Mouse (Mus musculus) MEL (cell line): Measurements from ENCODE around the gene Gm6793. TPM values are rescaled to one million over a fixed set of nuclear protein-coding genes. Genes with fewer than 3 reads are reported as not detected.

Experiments used
- DNase-seq: peaks from one replicate; pipeline ENCODE4 v3.0.0; 2011; ENCODE audit warnings: low read depth, low spot score
- H3K27ac ChIP-seq: 2 replicates; pipeline ENCODE4 v1.5.1; 2012; ENCODE audit warnings: low read depth, mild to moderate bottlenecking, control low read depth, low read length, moderate library complexity; ENCODE audit not compliant: control insufficient read depth
- H3K27me3 ChIP-seq, 2 experiments: fragments of 150-350 bp in 1 of 2; sonication (generic) in 1 of 2; 2 replicates each; pipeline ENCODE4 v1.6.1; 2012; ENCODE audit warnings: low read length in 2 of 2, mild to moderate bottlenecking in 2 of 2, improper control_type of control experiment in 1 of 2, moderate library complexity in 1 of 2; ENCODE audit not compliant: insufficient read depth in 2 of 2, control insufficient read depth in 1 of 2
- H3K36me3 ChIP-seq, 2 experiments: 2 replicates each; pipeline ENCODE4 v1.6.1; 2012 to 2014; ENCODE audit warnings: low read length in 2 of 2, improper control_type of control experiment in 1 of 2, inconsistent platforms in 1 of 2, mild to moderate bottlenecking in 1 of 2; ENCODE audit not compliant: insufficient read depth in 2 of 2, control insufficient read depth in 1 of 2
- H3K4me1 ChIP-seq, 2 experiments: fragments of 150-350 bp in 1 of 2; sonication (generic) in 1 of 2; 2 replicates each; pipeline ENCODE4 v1.6.1; 2012; ENCODE audit warnings: low read length in 2 of 2, improper control_type of control experiment in 1 of 2, mild to moderate bottlenecking in 1 of 2; ENCODE audit not compliant: insufficient read depth in 2 of 2, control insufficient read depth in 1 of 2
- H3K4me3 ChIP-seq, 2 experiments: fragments of 150-350 bp in 1 of 2; sonication (generic) in 1 of 2; 2 replicates each; pipeline ENCODE4 v1.5.1; 2012; ENCODE audit warnings: low read depth in 2 of 2, low read length in 2 of 2, mild to moderate bottlenecking in 2 of 2, moderate library complexity in 2 of 2, control low read depth in 1 of 2, improper control_type of control experiment in 1 of 2; ENCODE audit not compliant: control insufficient read depth in 1 of 2, insufficient read depth in 1 of 2
- H3K79me2 ChIP-seq: 2 replicates; pipeline ENCODE4 v1.6.1; 2012; ENCODE audit warnings: mild to moderate bottlenecking, low read length, moderate library complexity; ENCODE audit not compliant: control insufficient read depth, poor library complexity, insufficient read depth
- H3K9ac ChIP-seq: 2 replicates; pipeline ENCODE4 v1.6.1; 2012; ENCODE audit warnings: low read depth, mild to moderate bottlenecking, control low read depth, low read length, moderate library complexity; ENCODE audit not compliant: control insufficient read depth, poor library complexity, severe bottlenecking
- H3K9me3 ChIP-seq: fragments of 150-350 bp; sonication (generic); replicated peaks from 2 replicates; pipeline ENCODE4 v1.6.1; 2012; ENCODE audit warnings: mild to moderate bottlenecking, low read length, improper control_type of control experiment, moderate library complexity; ENCODE audit not compliant: insufficient read depth
- CHD2 ChIP-seq: IDR thresholded peaks from 2 replicates; pipeline ENCODE4 v1.6.1; 2011; ENCODE audit warnings: low read length, improper control_type of control experiment
- ELF1 ChIP-seq: IDR thresholded peaks from 2 replicates; pipeline ENCODE4 v1.6.1; 2014; ENCODE audit warnings: low read depth, mild to moderate bottlenecking, inconsistent platforms, low read length, improper control_type of control experiment, moderate library complexity
- GABPA ChIP-seq: IDR thresholded peaks from 2 replicates; pipeline ENCODE4 v1.6.1; 2012; ENCODE audit warnings: low read depth, mild to moderate bottlenecking, inconsistent platforms, low read length, improper control_type of control experiment, moderate library complexity
- HCFC1 ChIP-seq: IDR thresholded peaks from 2 replicates; pipeline ENCODE4 v1.6.1; 2012; ENCODE audit warnings: low read depth, mild to moderate bottlenecking, inconsistent platforms, low read length, improper control_type of control experiment, moderate library complexity
- JUND ChIP-seq: IDR thresholded peaks from 2 replicates; pipeline ENCODE4 v1.6.1; 2011; ENCODE audit warnings: low read depth, mild to moderate bottlenecking, improper control_type of control experiment, low read length
- MAFK ChIP-seq: IDR thresholded peaks from 2 replicates; pipeline ENCODE4 v1.6.1; 2011; ENCODE audit warnings: low read depth, mild to moderate bottlenecking, low read length, improper control_type of control experiment, borderline replicate concordance
- MAZ ChIP-seq: IDR thresholded peaks from 2 replicates; pipeline ENCODE4 v1.6.1; 2012; ENCODE audit warnings: low read depth, mild to moderate bottlenecking, inconsistent platforms, low read length, improper control_type of control experiment
- MYB ChIP-seq: IDR thresholded peaks from 2 replicates; pipeline ENCODE4 v1.6.1; 2011; ENCODE audit warnings: mild to moderate bottlenecking, low read depth, low read length, improper control_type of control experiment
- MYC ChIP-seq: IDR thresholded peaks from 2 replicates; pipeline ENCODE4 v1.6.1; 2011; ENCODE audit warnings: low read depth, mild to moderate bottlenecking, low read length, improper control_type of control experiment, moderate library complexity
- NELFE ChIP-seq: IDR thresholded peaks from 2 replicates; pipeline ENCODE4 v1.6.1; 2011; ENCODE audit warnings: low read depth, low read length, improper control_type of control experiment
- POLR2AphosphoS5 ChIP-seq: IDR thresholded peaks from 2 replicates; pipeline ENCODE4 v1.6.1; 2012; ENCODE audit warnings: low read depth, borderline replicate concordance, mild to moderate bottlenecking, inconsistent platforms, low read length, moderate library complexity, mixed read lengths
- RAD21 ChIP-seq: IDR thresholded peaks from 2 replicates; pipeline ENCODE4 v1.6.1; 2011; ENCODE audit warnings: mild to moderate bottlenecking, low read depth, low read length, improper control_type of control experiment
- RCOR1 ChIP-seq: IDR thresholded peaks from 2 replicates; pipeline ENCODE4 v1.6.1; 2012; ENCODE audit warnings: low read depth, mild to moderate bottlenecking, inconsistent platforms, low read length, improper control_type of control experiment
- SIN3A ChIP-seq: IDR thresholded peaks from 2 replicates; pipeline ENCODE4 v1.6.1; 2012; ENCODE audit warnings: low read length, improper control_type of control experiment, inconsistent platforms
- SMC3 ChIP-seq: IDR thresholded peaks from 2 replicates; pipeline ENCODE4 v1.6.1; 2011; ENCODE audit warnings: low read depth, low read length, improper control_type of control experiment
- TAL1 ChIP-seq: IDR thresholded peaks from 2 replicates; pipeline ENCODE4 v1.6.1; 2012; ENCODE audit warnings: mild to moderate bottlenecking, inconsistent platforms, low read length, moderate library complexity, mixed read lengths
- TBP ChIP-seq: IDR thresholded peaks from 2 replicates; pipeline ENCODE4 v1.8.0; 2011; ENCODE audit warnings: low read depth, low read length, improper control_type of control experiment
- USF1 ChIP-seq: IDR thresholded peaks from 2 replicates; pipeline ENCODE4 v1.6.1; 2014; ENCODE audit warnings: low read depth, mild to moderate bottlenecking, inconsistent platforms, low read length, improper control_type of control experiment, moderate library complexity
- ZC3H11A ChIP-seq: IDR thresholded peaks from 2 replicates; pipeline ENCODE4 v1.6.1; 2012; ENCODE audit warnings: low read depth, mild to moderate bottlenecking, inconsistent platforms, low read length, improper control_type of control experiment
- ZKSCAN1 ChIP-seq: IDR thresholded peaks from 2 replicates; pipeline ENCODE4 v1.6.1; 2012; ENCODE audit warnings: low read depth, mild to moderate bottlenecking, inconsistent platforms, low read length, improper control_type of control experiment, moderate library complexity
- ZMIZ1 ChIP-seq: IDR thresholded peaks from 2 replicates; pipeline ENCODE4 v1.6.1; 2012; ENCODE audit warnings: low read depth, mild to moderate bottlenecking, inconsistent platforms, low read length, improper control_type of control experiment, moderate library complexity
- ZNF384 ChIP-seq: IDR thresholded peaks from 2 replicates; pipeline ENCODE4 v1.6.1; 2012; ENCODE audit warnings: low read depth, mild to moderate bottlenecking, inconsistent platforms, low read length, improper control_type of control experiment
- polyA plus RNA-seq, 2 experiments: library from polyadenylated mRNA; stranded (reverse) in 1 of 2; unstranded in 1 of 2; fragments of >175 nt in 1 of 2; fragments of >200 nt in 1 of 2; gene quantifications; 2 replicates each; pipeline versions ENCODE4 v1.2.1 to v1.2.4; 2012; ENCODE audit warnings: low replicate concordance in 2 of 2, low read depth in 1 of 2; ENCODE audit not compliant: insufficient read length in 2 of 2, insufficient read depth in 1 of 2, missing spikeins in 1 of 2
- total RNA-seq: library from RNA; depleted of rRNA; stranded (reverse); fragments of 300-350 nt; gene quantifications from 2 replicates; pipeline ENCODE4 v1.2.3, GENCODE M21; 2012

The Gm6793 gene
- total and polyA plus RNA-seq, 3 experiments = 0.19 to 0.46 TPM; not detected in 1

DNA sequence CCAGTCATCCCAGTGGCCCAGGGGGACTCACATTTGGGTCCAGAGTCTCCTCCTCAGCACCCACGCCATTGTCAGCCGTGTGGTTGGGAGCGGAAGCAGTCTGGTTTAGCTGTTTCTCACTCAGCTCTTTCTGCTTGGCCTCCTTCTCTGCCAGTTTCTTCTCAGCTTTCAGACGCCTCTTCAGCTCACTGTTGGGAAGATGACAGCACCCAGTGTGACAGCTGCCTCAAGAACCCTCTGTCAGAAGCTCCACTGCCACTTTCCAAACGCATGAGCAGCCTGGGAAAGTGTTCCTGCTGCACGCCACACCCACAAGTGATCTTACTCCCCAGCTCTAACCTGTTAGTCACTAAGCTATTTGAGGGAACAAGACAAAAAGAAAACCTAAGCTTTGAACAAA is 9.2 kb downstream of the Gm6793 start:
- no peak overlapping the region for H3K9ac ChIP-seq
- H3K27ac ChIP-seq = no peak overlapping the region
- no peaks in the 10 kb centered on the region for H3K9me3 ChIP-seq
- peaks cover 34 to 43% of the 10 kb centered on the region in 2 experiments for H3K36me3 ChIP-seq
- H3K27me3 ChIP-seq = no peaks in the 10 kb centered on the region
- peaks cover 38% of the 10 kb centered on the region for H3K79me2 ChIP-seq
- no peak overlapping the region for H3K4me3 ChIP-seq
- TF ChIP-seq MYB (no peak), MAFK (no peak), ZC3H11A (no peak), JUND (no peak), POLR2AphosphoS5 (no peak), GABPA (no peak), ZKSCAN1 (no peak)
- no peak for DNase-seq
- H3K4me1 ChIP-seq = peaks cover 15 to 28% of the 10 kb centered on the region in 2 experiments

GRCm38 (mm10) chr8:112004754-112005153 is 10.1 kb downstream of the Gm6793 start:
- DNase-seq = peak; percentile 71
- no peaks in the 10 kb centered on the region for H3K27me3 ChIP-seq
- TF ChIP-seq RAD21 = no peak
- no peak for TF ChIP-seq TAL1
- TF ChIP-seq SIN3A = peak; percentile 31; the same call in 1 of the 2 replicates
- no peak for TF ChIP-seq GABPA
- no peak for TF ChIP-seq HCFC1
- TF ChIP-seq ELF1 = peak; percentile 78; the same call in 1 of the 2 replicates
- TF ChIP-seq ZNF384 = no peak
- no peak for TF ChIP-seq TBP
- no peak for TF ChIP-seq MAZ
- TF ChIP-seq, all 39 proteins: peak for 2
- Histone ChIP-seq H3K27ac (no peak overlapping the region), H3K9ac (no peak overlapping the region), H3K9me3 (no peaks in the 10 kb centered on the region), H3K4me3 (no peak overlapping the region), H3K79me2 (peaks cover 30% of the 10 kb centered on the region), H3K36me3 (peaks cover 36 to 40% of the 10 kb centered on the region in 2 experiments), H3K4me1 (peaks cover 15 to 26% of the 10 kb centered on the region in 2 experiments)

GRCm38 (mm10) chr8:111992703-111993039 is 22.2 kb downstream of the Gm6793 start:
- Histone ChIP-seq H3K36me3 (peaks cover 5 to 9% of the 10 kb centered on the region in 2 experiments), H3K9me3 (no peaks in the 10 kb centered on the region), H3K79me2 (peaks cover 8% of the 10 kb centered on the region), H3K27me3 (no peaks in the 10 kb centered on the region), H3K27ac (no peak overlapping the region), H3K4me1 (0 out of 4 replicates have a peak, but pooled peaks cover 2 to 4% of the 10 kb centered on the region in 2 experiments), H3K9ac (no peak overlapping the region), H3K4me3 (no peak overlapping the region)
- TF ChIP-seq RCOR1 = no peak
- no peak for TF ChIP-seq SMC3
- no peak for TF ChIP-seq USF1
- TF ChIP-seq ZMIZ1 = no peak
- TF ChIP-seq TAL1 = no peak
- no peak for TF ChIP-seq POLR2AphosphoS5
- no peak for TF ChIP-seq CHD2
- TF ChIP-seq NELFE = no peak
- no peak for TF ChIP-seq MYC
- peak; percentile 23 for DNase-seq
